Mouse (Mus musculus): ENCODE data around the gene AU040320. TPM values are rescaled to one million over a fixed set of nuclear protein-coding genes. Genes with fewer than 3 reads are reported as not detected.

Gene AU040320
- total RNA-seq, 2 experiments from 2014 or later: 49.2 to 49.4 TPM

DNA sequence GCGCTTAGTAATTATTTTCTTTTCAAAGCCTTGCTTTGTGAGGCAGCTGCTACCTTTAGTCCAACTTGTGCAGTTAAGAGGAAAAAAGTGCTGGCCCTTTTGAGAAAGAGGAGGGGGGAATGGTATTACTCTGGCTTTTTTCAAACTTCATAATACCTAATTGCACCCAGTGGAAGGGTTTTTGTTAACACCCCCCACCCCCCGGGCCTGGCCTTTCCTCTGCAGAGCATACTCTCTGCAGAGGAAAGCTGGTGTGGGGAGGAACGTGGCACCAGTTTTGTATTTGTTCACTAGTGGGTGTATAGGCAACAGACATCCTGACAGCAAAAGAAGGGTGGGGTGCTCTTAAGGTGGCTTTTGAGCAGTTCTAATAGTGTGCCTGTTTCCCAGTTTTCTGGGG lies 28.5 kb downstream of the AU040320 start:
- intact Hi-C loops (cut with DNase I): no loop called here
- DNase-seq: no peak

DNA sequence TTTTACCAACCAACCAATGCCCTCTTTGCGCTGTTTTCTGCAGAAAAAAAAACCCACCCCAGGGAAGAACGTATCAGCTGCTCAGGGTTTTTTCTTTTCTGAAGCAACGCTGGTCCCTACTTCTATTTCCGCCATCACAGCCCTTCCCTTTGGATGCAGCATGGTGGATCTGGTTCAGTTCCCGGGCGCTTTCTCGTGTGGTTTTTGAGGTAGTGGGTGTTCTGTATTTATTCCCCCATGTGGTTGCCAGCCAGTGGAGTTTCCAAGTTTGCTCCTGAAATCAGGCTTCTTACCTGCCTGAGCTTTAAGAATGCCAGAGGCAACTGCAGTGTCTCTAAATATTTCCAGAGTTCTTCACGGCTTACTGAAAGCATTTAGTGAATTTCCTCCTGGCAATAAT lies 29.2 kb downstream of the AU040320 start:
- no peak for DNase-seq
- intact Hi-C loops (cut with DNase I): no loop called here

DNA sequence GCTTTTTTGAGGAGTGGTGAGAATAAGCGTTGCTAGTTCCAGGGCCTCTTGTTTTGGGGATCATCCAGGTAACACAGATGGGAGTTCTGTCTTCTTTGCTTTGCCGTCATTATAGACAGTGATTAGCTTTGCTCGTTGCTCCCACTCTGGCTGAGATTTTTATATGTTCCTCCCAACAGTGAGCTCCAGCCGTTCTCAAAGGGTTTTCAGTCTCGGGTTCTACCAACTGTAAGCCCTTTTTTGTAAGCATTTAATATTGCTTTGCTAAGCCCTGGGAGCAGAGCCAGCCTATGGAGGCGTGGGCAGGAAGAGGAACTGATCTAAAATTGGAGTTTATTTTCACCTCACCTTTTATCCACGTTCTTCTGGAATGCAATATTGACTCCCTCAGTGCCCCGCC lies 29.7 kb downstream of the AU040320 start:
- no peak for DNase-seq
- intact Hi-C loops (cut with DNase I): no loop called here

DNA sequence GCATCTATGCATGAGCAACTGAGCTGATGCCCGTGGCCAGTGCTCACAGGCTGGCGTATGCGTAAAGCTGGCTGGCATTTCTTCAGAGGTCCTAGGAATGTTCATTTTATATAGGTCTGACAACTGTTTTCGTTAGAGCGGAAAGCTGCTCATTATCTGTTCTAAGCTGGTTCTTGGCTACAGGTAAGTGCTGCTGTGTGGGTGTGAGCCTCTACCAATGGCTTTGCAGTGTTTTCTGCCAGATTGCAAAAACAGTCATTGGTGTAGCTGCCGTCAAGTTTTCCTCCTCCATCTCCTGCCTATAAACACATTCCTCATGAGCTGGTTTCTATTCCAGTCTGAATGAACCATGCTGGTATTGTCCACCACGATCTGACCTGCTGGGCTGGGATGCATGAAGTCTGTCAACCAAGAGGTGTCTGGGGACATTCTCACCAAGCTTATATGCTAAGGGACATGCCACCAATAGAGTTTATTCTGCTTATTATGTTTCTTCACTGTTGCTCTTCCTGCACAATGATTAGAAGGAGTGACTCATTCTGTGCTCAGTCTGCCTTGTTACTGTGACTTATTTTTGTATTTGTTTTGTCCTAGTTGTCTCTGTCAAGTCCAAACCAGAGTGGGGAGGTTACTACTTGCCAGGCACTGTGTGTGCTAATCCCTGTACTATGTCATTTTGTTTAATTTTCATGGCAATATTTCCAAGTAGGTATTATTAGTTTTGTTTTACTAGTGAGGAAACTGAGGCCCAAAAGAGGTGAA lies 39.2 kb downstream of the AU040320 start:
- intact Hi-C loops (cut with DNase I): no loop called here
- DNase-seq: no peak

DNA sequence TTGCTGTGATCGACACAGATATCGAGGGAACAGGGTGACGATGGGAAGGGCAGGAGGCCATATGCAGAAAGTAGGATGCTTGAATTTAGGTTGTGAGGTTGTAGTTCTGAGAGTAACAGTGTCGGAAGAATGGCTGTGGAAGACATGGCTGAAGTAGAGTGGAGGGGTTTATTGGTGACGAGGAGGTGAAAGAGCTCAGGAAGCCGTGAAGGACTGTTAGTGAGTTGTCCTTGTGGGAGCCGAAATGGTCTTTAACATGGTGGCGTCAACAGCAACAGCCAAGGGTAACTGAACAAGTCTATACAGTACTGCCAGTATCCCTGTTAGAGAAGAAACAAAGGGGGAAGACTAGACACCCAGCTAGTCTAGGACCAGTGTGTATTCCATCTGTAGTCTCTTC lies 48.8 kb downstream of the AU040320 start:
- no peak for DNase-seq
- intact Hi-C loops (cut with DNase I): no loop called here

DNA sequence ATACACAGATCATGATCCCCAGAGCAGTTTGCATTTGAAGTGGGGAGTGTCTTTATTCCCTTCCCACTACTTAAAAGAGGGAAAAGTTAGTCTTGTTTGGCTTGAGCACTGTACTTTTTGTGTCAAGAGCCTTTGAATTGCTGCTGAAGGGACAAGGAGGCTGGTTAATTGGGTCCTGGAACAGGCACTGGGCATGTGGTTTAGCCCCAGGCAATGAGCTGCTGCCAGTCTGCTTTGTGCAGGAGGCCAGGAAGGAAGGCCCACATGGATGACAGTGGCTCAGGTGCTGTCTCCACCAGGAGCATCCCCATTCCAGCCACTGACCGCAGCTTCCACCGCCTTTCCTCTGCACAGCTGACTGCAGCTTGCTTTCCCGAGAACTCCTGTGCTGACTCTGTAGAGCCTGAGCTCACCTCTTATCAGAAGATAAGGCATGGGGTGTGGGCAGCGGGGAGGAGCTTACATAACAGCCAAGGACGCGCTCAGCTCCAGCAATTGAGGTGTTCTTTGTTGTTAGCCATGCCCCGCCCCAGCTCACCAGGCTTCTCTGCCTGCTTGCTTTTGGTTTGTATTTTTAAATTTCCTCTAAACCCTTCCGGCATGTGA lies 50.0 kb downstream of the AU040320 start:
- intact Hi-C loops (cut with DNase I): no loop called here
- peak; percentile 44 for DNase-seq

DNA sequence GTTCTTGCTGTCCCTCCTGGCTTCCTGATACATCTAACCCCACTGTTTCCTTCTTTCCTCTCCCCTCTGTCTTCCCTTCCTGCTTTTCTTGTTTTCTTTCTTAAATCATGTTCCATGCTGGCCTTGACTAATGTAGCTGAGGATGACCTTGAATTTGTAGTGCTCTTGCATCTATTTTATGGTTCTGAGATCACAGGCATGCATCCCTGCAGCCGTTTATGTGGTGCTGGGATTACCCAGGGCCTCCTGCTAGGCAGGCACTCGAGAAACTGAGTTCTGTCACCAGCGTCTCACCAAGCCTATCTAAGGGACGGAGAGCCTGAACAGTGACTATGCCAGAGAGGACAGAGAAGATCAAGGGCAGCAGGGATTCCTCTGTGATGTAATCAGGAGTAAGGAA lies 52.4 kb downstream of the AU040320 start:
- intact Hi-C loops (cut with DNase I): no loop called here
- DNase-seq: no peak

DNA sequence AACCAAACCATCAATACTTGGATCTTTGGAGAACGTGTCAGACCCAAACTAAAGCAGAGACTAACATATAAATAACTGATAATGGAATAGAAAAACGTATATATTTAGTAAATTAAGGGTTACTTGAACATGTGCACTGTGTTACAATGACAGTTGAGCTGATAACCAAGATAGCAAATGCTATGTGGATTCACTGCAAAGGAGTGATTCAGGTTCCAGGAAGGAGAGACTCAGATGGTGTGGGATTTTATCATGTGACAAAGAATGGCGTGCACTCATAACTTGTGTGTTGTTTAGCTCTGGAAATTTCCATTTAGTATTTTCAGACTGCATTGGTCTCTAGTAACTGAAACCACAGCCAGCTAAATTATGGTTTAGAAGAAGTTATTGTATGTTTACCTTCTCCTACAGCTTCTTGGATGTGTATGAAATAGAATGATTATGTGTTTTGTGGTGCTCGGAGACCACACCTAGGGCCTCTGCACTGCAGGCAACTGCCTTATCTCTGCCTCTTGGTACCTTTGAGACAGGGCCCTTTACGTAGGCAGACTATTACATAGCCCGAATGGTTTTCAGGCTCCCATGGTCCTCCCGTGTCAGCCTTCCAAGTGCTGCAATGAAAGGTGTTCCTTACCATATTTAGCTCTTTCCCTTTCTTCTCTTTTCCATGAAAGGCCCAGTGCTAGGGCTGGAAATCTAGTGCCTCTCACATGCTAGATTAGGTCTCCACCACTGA lies 53.5 kb downstream of the AU040320 start:
- no peak for DNase-seq

DNA sequence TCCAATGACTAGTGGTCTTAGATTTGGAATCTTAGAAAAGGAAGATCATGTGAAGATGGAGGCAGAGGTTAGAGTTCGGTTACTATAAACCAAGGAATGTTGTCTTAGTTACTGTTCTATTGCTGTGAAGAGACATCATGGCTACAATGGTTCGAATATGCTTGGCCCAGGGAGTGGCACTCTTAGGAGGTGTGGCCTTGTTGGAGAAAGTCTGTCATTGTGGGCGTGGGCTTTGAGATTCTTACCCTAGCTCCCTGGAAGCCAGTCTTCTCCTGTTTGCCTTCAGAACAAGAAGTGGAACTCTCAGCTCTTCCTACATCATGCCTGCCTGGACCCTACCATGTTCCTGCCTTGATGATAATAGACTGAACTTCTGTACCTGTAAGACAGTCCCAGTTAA lies 57.2 kb downstream of the AU040320 start:
- no peak for DNase-seq
- intact Hi-C loops (cut with DNase I): no loop called here

More for the DNA sequence above, 53.5 kb downstream of the AU040320 start:
- intact Hi-C loops (cut with DNase I): no loop called here

DNA sequence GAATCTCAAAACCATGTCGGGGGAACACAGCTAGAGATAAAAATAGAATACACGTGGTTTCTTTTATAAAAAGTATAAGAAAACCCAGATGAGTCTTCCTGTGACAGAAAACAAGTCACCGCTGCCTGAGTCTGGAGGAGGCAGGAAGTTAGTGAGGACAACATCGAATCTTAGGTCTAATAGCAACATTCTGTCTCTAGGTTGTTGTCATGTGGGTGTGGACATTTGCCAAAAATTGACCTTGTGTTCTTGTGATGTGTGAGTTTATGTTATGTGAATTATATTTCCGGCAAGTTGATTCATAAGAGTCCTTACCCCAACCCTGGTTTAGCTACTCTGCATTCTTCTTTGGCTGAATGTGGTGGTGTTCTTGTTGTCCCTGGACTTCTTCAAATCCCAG lies 59.9 kb downstream of the AU040320 start:
- intact Hi-C loops (cut with DNase I): no loop called here
- DNase-seq: no peak

DNA sequence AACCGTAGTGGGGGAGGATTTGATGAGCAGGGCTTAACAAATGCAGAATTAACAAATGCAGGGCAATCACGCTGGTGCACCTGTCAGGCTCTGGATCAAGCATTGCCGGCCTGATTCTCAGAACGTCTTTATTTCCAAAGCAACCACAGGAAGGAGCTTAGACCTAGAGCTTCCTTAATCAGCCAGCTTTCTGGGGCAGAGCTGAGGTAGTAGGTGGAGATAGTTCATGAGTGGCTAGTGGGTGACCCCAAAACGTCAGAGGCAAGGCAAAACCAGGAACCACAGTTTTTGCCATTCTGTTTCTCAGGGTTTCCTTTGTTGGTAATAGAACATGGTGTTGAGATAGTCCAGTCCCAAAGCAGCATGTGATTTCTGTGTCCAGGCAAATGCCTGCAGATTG lies 61.5 kb downstream of the AU040320 start:
- DNase-seq: no peak
- intact Hi-C loops (cut with DNase I): no loop called here

DNA sequence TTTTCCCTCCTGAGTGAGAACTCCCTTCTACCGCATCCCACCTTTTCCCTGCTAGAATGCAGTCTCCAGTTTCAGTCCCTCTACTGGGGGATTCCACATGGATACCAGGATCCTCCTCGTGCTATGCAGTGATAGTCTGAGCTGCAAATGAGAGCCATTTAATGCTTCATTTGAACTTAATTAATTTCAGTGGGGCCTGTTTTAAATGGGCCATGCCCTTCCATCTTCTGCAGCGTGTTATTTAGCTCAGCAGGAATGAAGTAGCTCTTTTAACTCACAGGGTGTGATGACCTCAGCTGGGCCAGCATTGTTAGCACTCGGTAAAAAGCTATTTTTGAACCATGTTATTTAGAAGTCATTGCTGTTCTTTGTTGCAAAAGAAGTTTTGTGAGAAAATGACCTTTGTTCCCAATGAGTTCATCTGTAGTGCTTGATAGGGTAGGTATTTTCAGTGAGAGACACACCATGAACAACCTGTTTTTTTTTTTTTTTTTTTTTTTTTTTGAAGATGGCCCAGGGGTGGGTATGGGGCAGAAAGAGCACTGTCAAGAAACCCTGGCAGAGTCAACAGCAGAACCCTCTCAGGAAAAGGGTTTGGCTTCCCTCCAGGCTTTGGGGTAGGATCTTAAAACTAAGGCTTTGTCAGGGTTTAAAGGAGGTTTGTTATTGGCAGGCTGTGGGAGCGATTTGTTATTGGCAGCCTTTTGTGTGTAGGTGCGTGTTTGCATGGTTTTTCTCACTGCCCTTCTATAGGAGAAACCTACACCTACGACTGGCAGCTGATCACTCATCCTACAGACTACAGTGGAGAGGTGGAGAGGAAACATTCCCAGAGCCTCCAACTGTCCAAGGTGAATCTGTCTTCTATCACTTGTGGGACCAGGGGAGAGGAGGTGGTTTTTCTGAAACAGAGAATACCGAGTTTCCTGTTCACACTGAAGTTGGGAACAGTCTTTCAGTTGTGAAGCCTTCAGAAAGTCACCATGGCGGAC lies 69.8 kb downstream of the AU040320 start:
- intact Hi-C loops (cut with DNase I): no loop called here

DNA sequence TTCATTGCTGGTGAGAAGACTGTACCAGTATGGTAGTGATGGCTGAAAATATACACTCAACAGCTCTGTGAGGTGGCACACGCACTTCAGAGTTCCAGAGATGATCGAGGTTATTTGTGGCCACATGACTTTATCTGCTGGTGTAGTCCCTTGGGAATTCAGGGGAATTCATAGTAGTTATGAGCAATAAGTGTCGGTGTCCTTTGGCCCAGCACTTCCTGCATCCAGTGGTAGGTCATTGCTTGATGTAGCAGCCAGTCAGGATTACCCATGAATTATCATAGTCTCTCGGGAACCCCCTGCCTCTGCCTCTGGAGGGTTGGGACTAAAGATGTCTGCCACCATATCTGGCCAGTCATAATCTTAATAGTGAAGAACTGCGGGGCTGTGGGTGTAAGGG lies 70.6 kb downstream of the AU040320 start:
- intact Hi-C loops (cut with DNase I): no loop called here

More for the DNA sequence above, 69.8 kb downstream of the AU040320 start:
- no peak for DNase-seq

DNA sequence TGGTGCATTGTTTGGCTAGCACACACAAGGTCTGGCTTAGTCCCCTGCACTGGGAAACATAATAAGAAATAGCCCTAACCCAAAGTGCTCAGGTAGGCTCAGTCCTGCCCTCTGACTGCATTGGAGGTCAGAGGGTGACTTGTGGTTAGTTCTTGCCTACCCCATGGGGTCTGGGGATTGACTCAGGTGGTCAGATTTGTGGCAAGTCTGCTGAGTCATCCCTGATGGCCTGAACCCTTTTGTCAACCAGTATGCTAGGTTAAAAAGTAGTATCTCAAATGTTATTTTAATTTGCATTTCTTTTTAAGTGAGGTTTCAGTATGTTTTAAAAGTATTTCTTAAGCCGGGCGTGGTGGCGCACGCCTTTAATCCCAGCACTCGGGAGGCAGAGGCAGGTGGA lies 77.8 kb downstream of the AU040320 start:
- no peak for DNase-seq
- intact Hi-C loops (cut with DNase I): no loop called here

More for the DNA sequence above, 70.6 kb downstream of the AU040320 start:
- no peak for DNase-seq

DNA sequence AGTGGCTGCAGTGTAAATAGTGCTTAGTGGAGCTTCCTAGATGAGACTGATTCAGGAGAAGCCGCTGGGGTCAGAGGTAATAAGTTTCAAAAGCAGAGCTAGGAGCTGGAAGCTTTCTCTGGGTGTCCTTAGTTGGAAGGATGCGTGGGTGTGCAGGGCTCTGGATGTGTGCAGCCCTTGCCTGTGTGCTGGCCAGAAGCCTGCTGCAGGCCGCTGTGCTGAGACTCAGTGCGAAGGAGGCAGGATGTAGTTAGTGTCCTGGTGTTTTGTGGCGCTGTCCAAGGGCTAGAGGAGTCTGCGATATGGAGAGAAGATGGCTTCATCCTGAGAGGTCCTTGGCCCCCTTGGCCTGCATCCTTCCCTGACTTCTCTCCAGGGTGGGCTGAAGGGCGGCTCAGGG lies 85.5 kb downstream of the AU040320 start:
- DNase-seq: no peak
- intact Hi-C loops (cut with DNase I): no loop called here

DNA sequence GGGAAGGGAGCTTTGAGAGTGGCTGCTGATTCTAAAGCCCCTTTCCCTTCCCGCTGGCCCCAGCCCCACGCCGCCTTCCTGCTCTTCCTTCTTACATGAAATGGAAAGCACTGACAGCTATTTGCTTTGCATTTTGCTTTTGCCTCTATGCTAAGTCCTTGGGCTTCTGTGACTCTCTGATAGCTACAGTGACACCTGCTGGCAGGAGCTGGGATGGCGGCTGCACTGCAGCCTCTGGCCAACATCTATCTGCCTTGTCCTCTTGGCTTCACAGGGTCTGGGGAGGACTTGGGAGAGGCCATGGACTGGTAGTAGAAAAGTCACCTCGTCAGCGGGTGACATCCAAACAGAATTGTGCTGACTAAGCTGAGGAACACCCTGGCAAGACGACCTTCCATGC lies 86.5 kb downstream of the AU040320 start:
- intact Hi-C loops (cut with DNase I): loop anchor here (5.0 to 10.0 kb wide), 4 partner anchors 98 to 485 kb away; partner anchors contain the start of gene Clspn
- peak; percentile 87 for DNase-seq

DNA sequence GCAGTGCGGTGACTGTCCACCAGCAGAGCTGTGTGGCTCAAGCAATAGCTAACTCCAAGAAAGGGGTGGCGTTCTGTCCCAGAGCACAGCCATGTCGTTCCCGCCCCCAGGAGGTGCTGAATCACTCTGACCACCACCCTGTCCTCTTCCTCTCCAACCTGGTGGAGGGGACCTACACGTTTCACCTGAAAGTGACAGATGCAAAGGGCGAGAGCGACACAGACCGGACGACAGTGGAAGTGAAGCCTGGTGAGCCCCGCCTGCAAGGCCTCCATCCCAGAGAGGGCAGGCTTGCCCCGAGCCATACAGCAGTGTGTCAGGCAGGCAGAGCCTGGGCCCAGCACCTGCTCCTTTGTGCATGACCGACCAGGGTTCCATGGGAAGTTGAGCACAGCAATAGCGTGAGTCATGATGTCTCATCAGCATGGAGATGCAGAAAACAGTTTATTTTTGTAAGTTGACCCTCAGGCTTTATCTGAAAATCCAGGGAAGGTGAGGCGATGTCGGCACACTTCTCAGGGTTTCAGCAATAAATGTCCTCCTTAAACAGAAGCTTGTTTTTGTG lies 87.7 kb downstream of the AU040320 start:
- no peak for DNase-seq
- intact Hi-C loops (cut with DNase I): loop anchor here (5.0 to 10.0 kb wide), 4 partner anchors 99 to 484 kb away; partner anchors contain the start of gene Clspn

DNA sequence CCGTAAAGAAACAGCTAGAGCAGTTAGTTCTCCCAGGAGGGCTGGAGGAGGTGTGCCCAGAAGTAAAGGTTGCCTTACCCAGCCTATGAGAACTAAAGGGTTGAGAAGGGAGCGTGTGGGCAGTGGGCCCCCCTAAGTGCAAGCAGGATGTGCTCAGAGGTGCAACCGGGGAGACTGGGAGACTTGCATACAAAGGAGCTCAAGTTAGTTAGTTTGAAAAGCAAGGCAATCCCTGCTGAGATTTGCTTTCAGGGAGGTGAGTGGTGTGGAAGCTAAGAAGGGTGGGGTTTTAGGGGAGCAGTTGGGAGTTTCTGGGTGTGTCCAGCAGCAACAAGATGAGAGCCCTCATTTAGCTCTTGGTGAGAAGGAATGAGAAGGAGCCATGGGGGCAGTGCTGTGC lies 89.6 kb downstream of the AU040320 start:
- no peak for DNase-seq
- intact Hi-C loops (cut with DNase I): loop anchor here (5.0 to 10.0 kb wide), 4 partner anchors 101 to 482 kb away; partner anchors contain the start of gene Clspn

DNA sequence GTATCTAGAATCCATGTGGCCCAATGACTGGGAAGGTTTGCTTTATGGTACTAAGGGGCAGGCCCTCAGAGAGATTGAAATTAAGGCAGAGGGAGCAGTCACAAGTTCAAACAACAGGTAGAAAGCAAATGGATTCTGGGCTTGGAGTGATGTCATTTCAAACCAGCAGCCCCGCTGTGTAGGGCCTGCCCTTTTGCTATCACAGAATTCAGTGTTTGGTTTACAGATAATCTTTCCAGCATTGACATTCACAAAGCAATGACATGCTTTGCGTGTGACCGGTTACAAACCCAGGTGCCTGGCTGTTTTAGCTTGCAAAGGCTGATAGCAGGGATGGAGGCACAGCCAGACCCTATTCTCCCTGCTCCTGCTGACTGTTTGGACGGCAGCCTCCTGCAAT lies 92.3 kb downstream of the AU040320 start:
- intact Hi-C loops (cut with DNase I): loop anchor here (10.0 kb wide), 2 partner anchors 291 to 479 kb away; partner anchors contain the start of gene Clspn
- DNase-seq: no peak

DNA sequence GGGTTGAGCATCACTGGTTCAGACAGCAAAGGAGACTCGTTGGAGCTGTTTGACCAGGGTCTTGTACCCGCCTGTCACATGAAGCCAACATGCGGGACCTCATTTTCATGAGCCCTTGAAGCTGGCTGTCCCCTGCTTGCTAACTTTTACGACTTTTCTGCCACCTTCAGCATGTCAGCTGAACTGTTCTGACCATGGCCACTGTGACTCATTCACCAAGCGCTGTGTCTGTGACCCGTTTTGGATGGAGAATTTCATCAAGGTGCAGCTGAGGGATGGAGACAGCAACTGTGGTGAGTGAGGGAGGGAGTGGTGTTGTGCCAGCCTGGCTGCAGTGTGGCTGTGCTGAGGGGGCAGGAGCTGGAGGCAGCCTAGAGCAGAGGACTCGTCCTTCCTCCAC lies 93.6 kb downstream of the AU040320 start:
- no peak for DNase-seq
- intact Hi-C loops (cut with DNase I): loop anchor here (10.0 kb wide), 2 partner anchors 292 to 478 kb away; partner anchors contain the start of gene Clspn

All from left cerebral cortex, postnatal 4 days (tissue).